Mouse (Mus musculus): Measurements from ENCODE around the gene Ndufc2.
"Not testable (repeated sequence)": the region's sequence is repeated elsewhere in the genome, so short reads cannot be mapped to it uniquely, and the experiment has no call there.

Gene Ndufc2

GRCm38 (mm10) chr7:97427778-97428420 is 28.1 kb downstream of the Ndufc2 start:
- peak; percentile 93 for DNase-seq

- peak; percentile 86 for DNase-seq
These were observed 29.9 kb downstream of the Ndufc2 start for GRCm38 (mm10) chr7:97429705-97430104.

DNA sequence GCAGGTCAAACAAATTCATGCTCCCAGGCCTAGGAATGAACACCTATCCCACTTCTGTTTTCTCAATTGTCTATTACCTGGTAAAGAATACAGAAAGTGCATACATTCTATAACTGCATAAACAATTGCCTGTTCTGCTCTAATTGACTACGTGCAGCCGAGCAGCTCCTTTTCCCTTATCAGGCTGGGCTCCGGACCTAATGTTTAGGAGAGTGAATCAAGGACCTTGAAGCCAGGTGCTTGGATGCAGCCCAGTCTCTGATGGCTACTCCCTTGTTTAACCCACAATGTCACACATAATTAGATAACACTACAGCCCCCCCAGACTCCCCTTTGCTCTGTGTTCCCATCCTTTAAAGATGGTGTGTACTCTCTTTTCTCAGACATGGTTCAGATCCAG is 33.7 kb downstream of the Ndufc2 start:
- not testable (repeated sequence) for DNase-seq

DNA sequence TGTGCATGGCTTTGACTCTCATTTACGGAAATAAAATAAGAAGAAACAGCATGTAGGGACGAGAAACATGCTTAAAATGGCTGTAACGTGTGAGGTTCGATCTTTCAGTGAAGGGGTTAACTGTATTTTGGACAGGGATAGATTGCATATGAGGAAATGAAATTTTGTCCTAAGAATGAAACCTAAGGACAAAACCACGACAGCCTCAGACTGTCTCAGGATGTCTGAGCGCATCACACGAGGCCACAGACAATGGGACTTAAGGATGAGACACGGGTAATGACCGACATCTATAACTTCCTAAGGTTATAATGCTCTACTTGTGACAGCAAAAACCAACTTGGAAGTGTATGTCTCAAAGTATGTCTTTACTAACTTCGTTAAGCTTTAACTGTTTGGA is 34.7 kb downstream of the Ndufc2 start:
- DNase-seq = no peak

GRCm38 (mm10) chr7:97438986-97439385 is 39.2 kb downstream of the Ndufc2 start:
- no peak for DNase-seq

DNA sequence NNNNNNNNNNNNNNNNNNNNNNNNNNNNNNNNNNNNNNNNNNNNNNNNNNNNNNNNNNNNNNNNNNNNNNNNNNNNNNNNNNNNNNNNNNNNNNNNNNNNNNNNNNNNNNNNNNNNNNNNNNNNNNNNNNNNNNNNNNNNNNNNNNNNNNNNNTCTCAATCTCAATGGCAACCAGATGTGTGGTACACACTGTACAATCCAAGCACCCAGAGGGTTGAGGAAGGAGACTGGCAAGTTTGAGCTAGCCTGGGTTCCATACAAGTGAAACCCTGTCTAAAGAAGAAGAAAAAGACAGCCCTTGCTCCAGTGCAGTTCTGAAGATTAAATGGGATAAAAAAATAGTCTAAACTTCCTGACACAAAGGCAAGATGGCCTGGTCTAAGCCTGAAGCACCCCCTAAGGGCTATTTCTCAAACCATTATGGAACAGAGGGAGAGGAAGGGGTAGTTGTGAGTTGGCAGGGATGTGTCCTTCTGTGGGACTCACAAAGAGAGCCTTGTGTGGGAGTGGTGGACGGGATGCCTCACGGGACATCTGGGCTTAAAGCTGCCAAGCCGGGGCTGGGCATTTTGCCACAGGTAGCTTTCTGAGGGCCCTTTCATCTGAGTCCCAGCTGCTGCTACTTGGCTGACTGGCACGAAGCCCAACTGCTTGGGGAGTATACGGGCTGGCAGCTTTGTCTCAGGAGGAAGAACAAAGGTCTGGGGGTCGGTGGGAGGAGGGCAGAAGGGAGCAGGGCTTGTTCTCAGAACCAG is 46.5 kb downstream of the Ndufc2 start:
- DNase-seq = peak; percentile 97

- no peak for DNase-seq
These were observed 47.3 kb downstream of the Ndufc2 start for GRCm38 (mm10) chr7:97447050-97447531.

DNA sequence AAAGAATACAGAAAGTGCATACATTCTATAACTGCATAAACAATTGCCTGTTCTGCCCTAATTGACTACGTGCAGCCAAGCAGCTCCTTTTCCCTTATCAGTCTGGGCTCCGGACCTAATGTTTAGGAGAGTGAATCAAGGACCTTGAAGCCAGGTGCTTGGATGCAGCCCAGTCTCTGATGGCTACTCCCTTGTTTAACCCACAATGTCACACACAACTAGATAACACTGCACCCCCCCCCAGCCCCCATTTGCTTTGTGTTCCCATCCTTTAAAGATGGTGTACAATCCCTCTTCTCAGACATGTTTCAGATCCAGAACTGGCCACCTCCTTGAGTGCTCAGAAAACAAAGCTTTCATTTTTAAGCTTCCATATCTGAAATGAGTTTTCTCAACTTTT is 51.2 kb downstream of the Ndufc2 start, which contains the start of gene Kctd14:
Gene Kctd14, plus strand, starts transcription at position 301 of the 400 bp plus-strand sequence.
- DNase-seq = peak; percentile 19

- DNase-seq = no peak
These were observed 52.4 kb downstream of the Ndufc2 start for GRCm38 (mm10) chr7:97452196-97452595.

- peak; percentile 91 for DNase-seq
These were observed 53.5 kb downstream of the Ndufc2 start for GRCm38 (mm10) chr7:97453141-97453921.

DNA sequence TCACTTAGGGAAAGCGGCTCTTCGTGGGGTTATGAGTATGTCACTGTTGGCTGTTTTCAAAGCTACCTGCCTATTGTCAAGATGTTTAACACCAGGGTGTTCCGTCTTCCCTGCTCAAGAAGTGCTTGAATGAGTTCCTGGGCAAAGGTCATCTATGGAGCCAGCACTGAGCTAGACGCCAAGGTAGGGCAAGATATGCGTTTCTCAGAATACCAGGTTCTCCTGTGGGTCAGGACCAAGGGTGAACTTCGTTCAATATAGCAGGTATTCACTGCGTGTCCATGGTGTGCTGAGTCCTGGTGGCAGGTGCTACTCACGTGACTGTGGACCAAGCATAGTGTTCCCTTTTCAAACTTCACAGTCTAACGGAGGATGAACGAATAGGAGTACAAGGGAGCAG is 55.0 kb downstream of the Ndufc2 start:
- no peak for DNase-seq

DNA sequence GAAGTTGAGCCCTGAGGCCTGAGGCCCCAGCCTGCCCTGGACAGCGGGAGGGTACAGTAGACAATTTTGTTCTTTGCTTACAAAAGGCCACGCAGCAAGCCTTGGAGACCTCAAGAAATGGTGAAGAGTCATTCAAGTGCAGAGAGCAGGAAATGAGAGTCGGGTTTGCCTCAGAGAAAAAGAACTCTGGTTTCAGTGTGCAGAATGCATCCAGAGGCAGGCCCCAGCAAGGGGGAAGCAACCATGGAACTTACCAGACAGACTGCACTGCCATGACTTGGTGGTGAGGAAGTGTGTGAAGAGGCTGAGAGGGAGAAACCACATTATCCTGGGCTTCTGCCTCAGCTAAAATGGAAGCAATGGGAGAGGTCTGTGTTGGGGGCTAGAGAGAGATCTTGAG is 55.8 kb downstream of the Ndufc2 start:
- DNase-seq = no peak
